Mouse (Mus musculus): ENCODE measurements around the gene Pde3b. TPM values are rescaled to one million over a fixed set of nuclear protein-coding genes. Genes with fewer than 3 reads are reported as not detected.

Pde3b gene
- total RNA-seq, 1 experiment: 5.9 TPM

DNA sequence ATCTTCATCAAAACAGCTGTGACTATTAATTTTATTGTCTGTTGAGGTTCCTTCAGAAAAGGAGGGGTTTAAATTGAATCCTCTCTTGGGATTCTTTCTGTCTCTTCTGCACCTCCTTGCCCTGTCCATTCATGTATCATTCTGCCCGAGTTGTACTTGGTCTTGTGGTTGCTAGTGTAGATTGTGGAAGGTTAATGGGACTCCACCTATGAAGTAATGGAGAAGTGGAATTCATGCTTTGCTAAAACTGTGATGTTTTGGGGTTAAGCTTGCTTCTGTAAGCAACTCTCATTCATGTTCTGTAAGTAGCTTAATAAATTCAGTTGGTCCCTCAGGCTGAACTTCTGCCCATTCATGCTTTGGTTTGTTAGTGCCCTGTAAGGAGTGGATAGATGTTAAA is 59.8 kb downstream of the Pde3b start:
- Histone ChIP-seq H3K27ac (ENCODE audit: insufficient read depth, low read depth, low read length, poor library complexity, severe bottlenecking) (no peak overlapping the region), H3K4me3 (ENCODE audit: insufficient read depth in 1 of 2, low read depth in 1 of 2, low read length in 2 of 2, poor library complexity in 1 of 2, severe bottlenecking in 1 of 2) (no peak overlapping the region), H3K4me1 (ENCODE audit: control insufficient read depth in 2 of 2, insufficient read depth in 2 of 2, low read length in 2 of 2, poor library complexity in 1 of 2) (peaks cover 2% of the 10 kb centered on the region in 2 experiments; a peak in 2 of 4 replicates), H3K9me3 (ENCODE audit: control insufficient read depth, insufficient read depth, low read depth, low read length) (no peaks in the 10 kb centered on the region), H3K9ac (ENCODE audit: insufficient read depth, low read depth, low read length, poor library complexity, severe bottlenecking) (no peak overlapping the region), H3K36me3 (ENCODE audit: control insufficient read depth, insufficient read depth, low read length, poor library complexity, severe bottlenecking) (no peaks in the 10 kb centered on the region)
- TF ChIP-seq MAFK (IDR thresholded peaks at IDR 0.05; ENCODE audit: insufficient read depth, low read depth, low read length) (no peak), HCFC1 (IDR thresholded peaks at IDR 0.05; ENCODE audit: borderline replicate concordance, insufficient read depth, low read length) (no peak), ZNF384 (IDR thresholded peaks at IDR 0.05; ENCODE audit: low read depth, low read length) (no peak), ZC3H11A (IDR thresholded peaks at IDR 0.05; ENCODE audit: borderline replicate concordance, low read depth, low read length) (no peak), CHD2 (IDR thresholded peaks at IDR 0.05; ENCODE audit: low read depth, low read length) (no peak)
- no peak for DNase-seq (ENCODE audit: low read depth, low spot score)
- in situ Hi-C loops (cut with MboI; ENCODE audit: low sequenced_read_pairs in 2 of 2, unreplicated experiment in 2 of 2): no loop called here

DNA sequence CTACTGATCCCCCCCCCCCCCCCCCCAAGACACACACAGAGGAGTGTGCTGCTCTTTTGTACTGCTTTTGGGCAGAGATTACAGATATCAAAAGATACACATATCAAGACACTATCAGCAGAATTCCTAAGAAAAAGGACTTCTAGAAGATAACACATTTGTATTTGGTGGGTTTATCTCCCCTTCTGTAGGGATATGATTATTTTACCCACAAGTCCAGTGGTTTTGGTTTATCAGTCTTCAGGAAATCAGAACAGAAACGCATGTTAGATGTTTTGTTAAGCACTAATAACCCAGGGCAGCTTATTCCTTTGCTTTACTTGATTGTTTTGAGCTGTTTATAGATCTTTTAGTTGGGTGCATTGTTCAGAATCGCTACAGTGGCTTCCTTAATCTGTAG is 62.8 kb downstream of the Pde3b start:
- TF ChIP-seq MAFK (IDR thresholded peaks at IDR 0.05; ENCODE audit: insufficient read depth, low read depth, low read length) (no peak), CHD2 (IDR thresholded peaks at IDR 0.05; ENCODE audit: low read depth, low read length) (no peak), ZNF384 (IDR thresholded peaks at IDR 0.05; ENCODE audit: low read depth, low read length) (no peak), HCFC1 (IDR thresholded peaks at IDR 0.05; ENCODE audit: borderline replicate concordance, insufficient read depth, low read length) (no peak), ZC3H11A (IDR thresholded peaks at IDR 0.05; ENCODE audit: borderline replicate concordance, low read depth, low read length) (no peak)
- H3K9ac ChIP-seq (ENCODE audit: insufficient read depth, low read depth, low read length, poor library complexity, severe bottlenecking): no peak overlapping the region
- no peaks in the 10 kb centered on the region for H3K9me3 ChIP-seq (ENCODE audit: control insufficient read depth, insufficient read depth, low read depth, low read length)
- H3K4me1 ChIP-seq (ENCODE audit: control insufficient read depth in 2 of 2, insufficient read depth in 2 of 2, low read length in 2 of 2, poor library complexity in 1 of 2): peaks cover 2% of the 10 kb centered on the region in 2 experiments; a peak in 2 of 4 replicates
- in situ Hi-C loops (cut with MboI; ENCODE audit: low sequenced_read_pairs in 2 of 2, unreplicated experiment in 2 of 2): no loop called here
- no peak overlapping the region for H3K27ac ChIP-seq (ENCODE audit: insufficient read depth, low read depth, low read length, poor library complexity, severe bottlenecking)
- no peak for DNase-seq (ENCODE audit: low read depth, low spot score)
- no peaks in the 10 kb centered on the region for H3K36me3 ChIP-seq (ENCODE audit: control insufficient read depth, insufficient read depth, low read length, poor library complexity, severe bottlenecking)
- no peak overlapping the region for H3K4me3 ChIP-seq (ENCODE audit: insufficient read depth in 1 of 2, low read depth in 1 of 2, low read length in 2 of 2, poor library complexity in 1 of 2, severe bottlenecking in 1 of 2)

DNA sequence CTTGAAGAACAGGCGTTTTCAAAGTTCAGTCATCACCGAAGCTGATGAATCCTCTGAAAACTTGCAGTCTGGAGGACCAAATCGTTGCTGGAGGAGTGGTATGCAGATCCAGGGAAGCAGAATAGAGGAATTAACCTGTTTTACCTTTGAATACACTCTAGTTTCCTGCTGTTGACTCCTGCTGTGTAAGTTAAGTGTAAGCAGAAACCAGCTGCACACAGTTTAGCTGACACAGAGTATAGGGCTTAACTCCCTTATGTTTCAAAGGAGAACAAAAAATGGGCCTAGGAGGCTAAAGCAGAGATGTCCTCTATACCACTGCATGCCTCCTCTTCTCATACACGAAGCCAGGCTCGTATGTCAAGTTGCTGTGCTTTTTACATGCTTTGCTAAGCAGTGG is 63.8 kb downstream of the Pde3b start:
- in situ Hi-C loops (cut with MboI; ENCODE audit: low sequenced_read_pairs in 2 of 2, unreplicated experiment in 2 of 2): no loop called here
- Histone ChIP-seq H3K9me3 (ENCODE audit: control insufficient read depth, insufficient read depth, low read depth, low read length) (no peaks in the 10 kb centered on the region), H3K4me3 (ENCODE audit: insufficient read depth in 1 of 2, low read depth in 1 of 2, low read length in 2 of 2, poor library complexity in 1 of 2, severe bottlenecking in 1 of 2) (no peak overlapping the region), H3K36me3 (ENCODE audit: control insufficient read depth, insufficient read depth, low read length, poor library complexity, severe bottlenecking) (no peaks in the 10 kb centered on the region), H3K4me1 (ENCODE audit: control insufficient read depth in 2 of 2, insufficient read depth in 2 of 2, low read length in 2 of 2, poor library complexity in 1 of 2) (peaks cover 2% of the 10 kb centered on the region in 2 experiments; a peak in 2 of 4 replicates), H3K27ac (ENCODE audit: insufficient read depth, low read depth, low read length, poor library complexity, severe bottlenecking) (no peak overlapping the region), H3K9ac (ENCODE audit: insufficient read depth, low read depth, low read length, poor library complexity, severe bottlenecking) (no peak overlapping the region)
- peak; percentile 45 for DNase-seq (ENCODE audit: low read depth, low spot score)
- TF ChIP-seq ZNF384 (IDR thresholded peaks at IDR 0.05; ENCODE audit: low read depth, low read length): no peak
- TF ChIP-seq CHD2 (IDR thresholded peaks at IDR 0.05; ENCODE audit: low read depth, low read length): peak; percentile 33; the same call in 1 of the 2 replicates

DNA sequence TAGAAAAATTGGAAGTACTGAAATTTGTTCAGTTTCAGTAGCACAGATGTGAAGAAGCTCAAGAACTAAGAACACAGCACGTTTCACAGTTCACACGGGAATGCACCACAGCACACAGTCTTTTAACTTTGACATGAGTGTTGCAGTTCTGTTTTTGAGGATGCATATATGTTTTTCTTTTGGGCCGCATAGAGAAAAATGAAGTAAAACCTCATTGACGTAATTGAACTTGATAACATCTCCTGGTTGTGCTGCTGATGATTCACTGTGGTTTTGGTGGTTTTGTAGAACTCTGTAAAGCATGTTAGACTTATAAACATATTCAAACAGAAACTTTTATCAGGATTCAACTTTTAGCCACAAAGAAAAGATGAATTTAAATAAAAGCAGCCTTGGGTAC is 64.7 kb downstream of the Pde3b start:
- no peaks in the 10 kb centered on the region for H3K9me3 ChIP-seq (ENCODE audit: control insufficient read depth, insufficient read depth, low read depth, low read length)
- H3K4me3 ChIP-seq (ENCODE audit: insufficient read depth in 1 of 2, low read depth in 1 of 2, low read length in 2 of 2, poor library complexity in 1 of 2, severe bottlenecking in 1 of 2): no peak overlapping the region
- in situ Hi-C loops (cut with MboI; ENCODE audit: low sequenced_read_pairs in 2 of 2, unreplicated experiment in 2 of 2): no loop called here
- no peak for TF ChIP-seq ZNF384 (IDR thresholded peaks at IDR 0.05; ENCODE audit: low read depth, low read length)
- TF ChIP-seq HCFC1 (IDR thresholded peaks at IDR 0.05; ENCODE audit: borderline replicate concordance, insufficient read depth, low read length): no peak
- TF ChIP-seq MAFK (IDR thresholded peaks at IDR 0.05; ENCODE audit: insufficient read depth, low read depth, low read length): no peak
- no peak for TF ChIP-seq ZC3H11A (IDR thresholded peaks at IDR 0.05; ENCODE audit: borderline replicate concordance, low read depth, low read length)
- no peak for TF ChIP-seq CHD2 (IDR thresholded peaks at IDR 0.05; ENCODE audit: low read depth, low read length)
- H3K4me1 ChIP-seq (ENCODE audit: control insufficient read depth in 2 of 2, insufficient read depth in 2 of 2, low read length in 2 of 2, poor library complexity in 1 of 2): peaks cover 2% of the 10 kb centered on the region in 2 experiments; a peak in 2 of 4 replicates
- no peaks in the 10 kb centered on the region for H3K36me3 ChIP-seq (ENCODE audit: control insufficient read depth, insufficient read depth, low read length, poor library complexity, severe bottlenecking)
- no peak overlapping the region for H3K27ac ChIP-seq (ENCODE audit: insufficient read depth, low read depth, low read length, poor library complexity, severe bottlenecking)
- H3K9ac ChIP-seq (ENCODE audit: insufficient read depth, low read depth, low read length, poor library complexity, severe bottlenecking): no peak overlapping the region
- no peak for DNase-seq (ENCODE audit: low read depth, low spot score)

Measured in ES-E14 (cell line).